ENCODE assay signal across 11 mouse cellular contexts in the genomic region with DNA sequence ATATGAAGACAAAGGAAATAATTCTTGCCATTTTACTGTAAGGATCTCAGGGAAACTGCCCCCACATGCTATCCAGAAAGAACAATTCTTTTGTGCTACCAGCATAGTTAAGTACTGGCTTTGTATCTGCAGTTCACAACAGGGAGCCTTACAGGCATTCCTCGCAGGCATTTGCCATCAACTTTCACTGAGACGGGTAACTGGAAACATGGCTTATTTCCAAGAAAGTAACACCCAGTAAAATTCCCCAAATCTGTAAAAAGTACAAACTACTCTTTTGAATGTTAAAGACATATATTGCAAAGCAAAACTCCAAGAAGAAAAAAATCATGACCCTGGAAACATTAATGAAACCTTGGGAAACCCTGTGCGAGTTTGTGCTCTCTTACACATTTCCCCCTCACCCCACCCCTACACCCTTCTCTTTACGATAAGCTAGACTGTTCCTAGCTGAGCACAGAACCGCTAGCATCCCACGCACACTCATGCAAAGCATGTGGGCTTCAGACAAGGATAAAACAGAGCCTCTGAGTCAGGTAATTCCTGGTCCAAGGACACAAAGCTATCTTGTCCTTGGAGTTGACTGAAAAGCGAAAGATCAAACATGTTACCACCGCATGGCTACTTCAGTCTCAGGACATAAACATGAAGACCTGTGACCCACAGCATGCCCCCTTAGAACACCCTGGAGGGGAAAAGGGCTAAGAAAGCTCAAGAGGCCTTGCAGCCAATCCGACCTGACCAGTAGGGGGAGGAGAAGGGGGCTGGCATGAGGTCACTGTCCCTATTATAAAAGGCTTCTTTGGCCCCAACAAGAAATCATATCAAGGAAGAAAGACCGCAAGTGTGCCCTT. TPM values are rescaled to one million over a fixed set of nuclear protein-coding genes. Genes with fewer than 3 reads are reported as not detected.
DNase-seq lines count a peak whose midpoint lies in the region; ATAC-seq and TF ChIP-seq lines count a peak whose summit lies in the region.
"Had no signal": no experiment of that assay in that cellular context is flagged by ENCODE, and none has a peak within 500 bp of the region (broad histone marks: within the 10 kb centered on the region; RNA-seq: fewer than 3 reads in every experiment).

No protein-coding gene starts in this region.

- no peak overlapping the region for H3K9ac ChIP-seq in liver, postnatal 0 days (replicated peaks)
- H3K9ac ChIP-seq in liver, embryonic 11.5 days (ENCODE audit: low read depth, low read length) = no peak overlapping the region
- no peak overlapping the region for H3K9ac ChIP-seq in embryonic facial prominence, embryonic 13.5 days

- no peaks in the 10 kb centered on the region for H3K9me3 ChIP-seq in heart, embryonic 10.5 days
- no peaks in the 10 kb centered on the region for H3K9me3 ChIP-seq in liver, postnatal 0 days (ENCODE audit: low read length)
- H3K9me3 ChIP-seq in liver, embryonic 11.5 days (ENCODE audit: control insufficient read depth, low read length) = no peaks in the 10 kb centered on the region
- peaks cover under 1% of the 10 kb centered on the region; the same call in 1 of the 2 replicates for H3K9me3 ChIP-seq in embryonic facial prominence, embryonic 13.5 days

- no peak for ATAC-seq in liver, postnatal 0 days
- ATAC-seq in liver, embryonic 11.5 days (replicated peaks; ENCODE audit: low FRiP score) = no peak
- ATAC-seq in embryonic facial prominence, embryonic 13.5 days (ENCODE audit: insufficient number of reproducible peaks, insufficient read depth, low FRiP score, low TSS enrichment, low read depth) = no peak
- no peak for ATAC-seq in cerebellum, adult (ENCODE audit: insufficient number of reproducible peaks, low FRiP score, low TSS enrichment)

- no peak for TF ChIP-seq POLR2A in olfactory bulb, adult 2 months (IDR thresholded peaks at IDR 0.05; ENCODE audit: insufficient read depth, low read depth, low read length)

- peaks cover 45% of the 10 kb centered on the region for H3K4me1 ChIP-seq in heart, embryonic 10.5 days
- H3K4me1 ChIP-seq in liver, postnatal 0 days (ENCODE audit: insufficient read depth) = peaks cover 18% of the 10 kb centered on the region
- peaks cover 8% of the 10 kb centered on the region for H3K4me1 ChIP-seq in liver, embryonic 11.5 days (replicated peaks; ENCODE audit: control insufficient read depth, insufficient read depth, low read length)
- H3K4me1 ChIP-seq in embryonic facial prominence, embryonic 13.5 days = peaks cover 88% of the 10 kb centered on the region
- H3K4me1 ChIP-seq in olfactory bulb, adult 2 months (ENCODE audit: control insufficient read depth, insufficient read depth, low read length) = peaks cover 35% of the 10 kb centered on the region

- 49% methylated on average over 10 of the region's 10 CpGs for WGBS in heart, embryonic 10.5 days
- 65% methylated on average over 10 of the region's 10 CpGs for WGBS in liver, postnatal 0 days (ENCODE audit: insufficient replicate concordance)
- 62% methylated on average over 10 of the region's 10 CpGs for WGBS in liver, embryonic 11.5 days
- 42% methylated on average over 10 of the region's 10 CpGs for WGBS in embryonic facial prominence, embryonic 13.5 days
- WGBS in olfactory bulb, adult 2 months = 47% methylated on average over 10 of the region's 10 CpGs

- no peak for DNase-seq in heart, embryonic 10.5 days (ENCODE audit: low spot score)
- no peak for DNase-seq in heart, adult 11 months
- no peak for DNase-seq in liver, postnatal 0 days
- DNase-seq in liver, embryonic 11.5 days (ENCODE audit: low spot score) = no peak
- no peak for DNase-seq in thymus, postnatal 0 days (ENCODE audit: low spot score)
- DNase-seq: gastrocnemius, postnatal 36 days had no signal

- H3K36me3 ChIP-seq in heart, embryonic 10.5 days = no peaks in the 10 kb centered on the region
- no peaks in the 10 kb centered on the region for H3K36me3 ChIP-seq in liver, postnatal 0 days (replicated peaks; ENCODE audit: insufficient read depth, low read length)
- no peaks in the 10 kb centered on the region for H3K36me3 ChIP-seq in liver, embryonic 11.5 days (ENCODE audit: control insufficient read depth, insufficient read depth, low read length)
- H3K36me3 ChIP-seq in embryonic facial prominence, embryonic 13.5 days = no peaks in the 10 kb centered on the region

- H3K27ac ChIP-seq in heart, embryonic 10.5 days = peak overlapping the region; percentile 23
- no peak overlapping the region for H3K27ac ChIP-seq in liver, postnatal 0 days (ENCODE audit: low read depth)
- no peak overlapping the region for H3K27ac ChIP-seq in liver, embryonic 11.5 days (ENCODE audit: low read depth, low read length)
- peak overlapping the region; percentile 73 for H3K27ac ChIP-seq in embryonic facial prominence, embryonic 13.5 days
- H3K27ac ChIP-seq in olfactory bulb, adult 2 months (ENCODE audit: insufficient read depth, low read depth, low read length) = peak overlapping the region; percentile 93
- H3K27ac ChIP-seq: left cerebral cortex, adult 2 months had no signal

- TF ChIP-seq CTCF in liver, postnatal 0 days (IDR thresholded peaks at IDR 0.05; ENCODE audit: low read depth) = peak; percentile 21; the same call in 1 of the 2 replicates
- no peak for TF ChIP-seq CTCF in olfactory bulb, adult 2 months (IDR thresholded peaks at IDR 0.05; ENCODE audit: insufficient read depth, low read depth, low read length)

- H3K4me3 ChIP-seq in heart, embryonic 10.5 days = no peak overlapping the region
- H3K4me3 ChIP-seq in liver, postnatal 0 days (ENCODE audit: low read depth, low read length) = no peak overlapping the region
- no peak overlapping the region for H3K4me3 ChIP-seq in liver, embryonic 11.5 days (ENCODE audit: low read depth, low read length)
- no peak overlapping the region for H3K4me3 ChIP-seq in embryonic facial prominence, embryonic 13.5 days
- H3K4me3 ChIP-seq in olfactory bulb, adult 2 months (ENCODE audit: insufficient read depth, low read depth, low read length) = no peak overlapping the region
- H3K4me3 ChIP-seq: left cerebral cortex, adult 2 months; myocyte had no signal

- H3K4me2 ChIP-seq in liver, postnatal 0 days (ENCODE audit: low read depth, low read length) = no peak overlapping the region
- H3K4me2 ChIP-seq in liver, embryonic 11.5 days = no peak overlapping the region
- peak overlapping the region; percentile 4; the same call in 1 of the 2 replicates for H3K4me2 ChIP-seq in embryonic facial prominence, embryonic 13.5 days

- no peak for TF ChIP-seq EP300 in liver, postnatal 0 days (IDR thresholded peaks at IDR 0.05; ENCODE audit: low read depth)

- H3K27me3 ChIP-seq in heart, embryonic 10.5 days (ENCODE audit: insufficient read depth, poor library complexity, severe bottlenecking) = peaks cover 4% of the 10 kb centered on the region; the same call in 1 of the 2 replicates
- no peaks in the 10 kb centered on the region for H3K27me3 ChIP-seq in liver, postnatal 0 days (ENCODE audit: insufficient read depth, low read length)
- H3K27me3 ChIP-seq in liver, embryonic 11.5 days (replicated peaks; ENCODE audit: control insufficient read depth, insufficient read depth, low read length) = no peaks in the 10 kb centered on the region
- H3K27me3 ChIP-seq in embryonic facial prominence, embryonic 13.5 days = no peaks in the 10 kb centered on the region

RNA-seq across cellular contexts. Expression of a gene that starts 11.3 kb away (rescaled TPM):
- 12.7 and 17.0 TPM in 2 replicates for polyA plus RNA-seq in heart, embryonic 10.5 days (2016; fragmentation: Nextera tagmentation; extraction: Ambion mirVana)
- 2.8 and 3.6 TPM in 2 replicates for polyA plus RNA-seq in liver, postnatal 0 days (2015; fragmentation: Nextera tagmentation; extraction: Ambion mirVana)
- 9.8 and 10.2 TPM in 2 replicates for polyA plus RNA-seq in liver, embryonic 11.5 days (2014; fragmentation: Nextera tagmentation; extraction: Ambion mirVana)
- polyA plus RNA-seq in embryonic facial prominence, embryonic 13.5 days (2015; fragmentation: Nextera tagmentation; extraction: Ambion mirVana) = 35.0 and 35.5 TPM in 2 replicates
- polyA plus RNA-seq in olfactory bulb, adult 2 months (2012; ENCODE audit: insufficient read depth, insufficient read length, low replicate concordance, missing spikeins) = not detected in 2 replicates
- polyA plus RNA-seq in thymus, postnatal 0 days (2015; fragmentation: Nextera tagmentation; extraction: Ambion mirVana) = 5.2 and 6.0 TPM in 2 replicates

Comparison
In these comparisons a context has a peak if more than half of its experiments do, and no peak if none do; other contexts are left out.
1. H3K27ac ChIP-seq: peak in heart, embryonic 10.5 days (single experiment), embryonic facial prominence, embryonic 13.5 days (single experiment) and olfactory bulb, adult 2 months (single experiment); none in liver, postnatal 0 days (single experiment) and liver, embryonic 11.5 days (single experiment).